Mouse (Mus musculus) adrenal gland (tissue): ENCODE data around the gene Klrb1c.
"Not testable (repeated sequence)": the region's sequence is repeated elsewhere in the genome, so short reads cannot be mapped to it uniquely, and the experiment has no call there.

ENCODE experiments used
- intact Hi-C: fragments of 180-260 bp; cut with DNase I; formaldehyde crosslinking; loops from one replicate; pipeline ENCODE4 v1.15.1; 2025

The Klrb1c gene

DNA sequence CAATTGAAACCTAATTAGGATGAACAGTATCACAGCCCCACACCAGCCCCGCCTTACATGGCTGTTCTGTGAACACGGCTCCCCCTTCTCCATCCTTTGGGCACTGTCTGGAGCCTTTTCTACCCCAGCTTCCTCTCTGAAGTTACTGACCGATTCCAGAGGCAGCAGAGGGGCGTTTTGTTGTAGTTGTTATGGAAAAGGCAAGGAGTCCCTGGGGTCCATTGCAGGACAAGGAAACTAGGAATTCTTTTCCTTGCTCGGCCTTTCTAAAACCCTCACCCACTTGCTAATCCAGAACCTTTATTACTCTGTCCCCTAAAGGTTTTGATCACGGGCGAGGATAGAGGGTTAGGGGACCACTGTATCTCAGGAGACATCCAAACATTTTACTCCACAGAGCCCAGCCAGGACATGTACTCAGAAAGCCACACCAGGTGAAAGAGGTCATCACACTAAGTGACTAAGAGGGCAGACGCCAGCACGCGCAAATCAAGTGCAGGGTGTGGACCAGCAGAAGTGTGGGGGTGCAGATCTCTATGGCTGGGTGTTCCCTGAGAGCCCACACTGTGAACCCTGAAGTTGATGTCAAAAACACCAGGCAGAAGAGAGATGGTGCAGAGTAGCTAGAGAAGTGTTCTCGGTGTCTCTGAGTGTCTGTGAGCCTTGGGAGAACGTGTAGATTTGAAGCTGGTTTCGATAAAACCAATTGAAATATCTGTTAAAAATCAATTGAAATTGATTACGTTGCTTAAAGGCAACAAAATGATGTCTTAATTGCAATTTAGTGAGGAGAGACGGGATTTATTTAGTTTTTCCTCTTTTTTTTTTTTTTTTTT lies 9.1 kb upstream of the Klrb1c start:
- intact Hi-C loops: loop anchor here (1.0 kb wide), 1 partner anchor 38 kb away; no protein-coding TSS in a partner anchor

GRCm38 (mm10) chr6:128797185-128797905 lies 8.3 kb upstream of the Klrb1c start:
- intact Hi-C loops: no loop called here

DNA sequence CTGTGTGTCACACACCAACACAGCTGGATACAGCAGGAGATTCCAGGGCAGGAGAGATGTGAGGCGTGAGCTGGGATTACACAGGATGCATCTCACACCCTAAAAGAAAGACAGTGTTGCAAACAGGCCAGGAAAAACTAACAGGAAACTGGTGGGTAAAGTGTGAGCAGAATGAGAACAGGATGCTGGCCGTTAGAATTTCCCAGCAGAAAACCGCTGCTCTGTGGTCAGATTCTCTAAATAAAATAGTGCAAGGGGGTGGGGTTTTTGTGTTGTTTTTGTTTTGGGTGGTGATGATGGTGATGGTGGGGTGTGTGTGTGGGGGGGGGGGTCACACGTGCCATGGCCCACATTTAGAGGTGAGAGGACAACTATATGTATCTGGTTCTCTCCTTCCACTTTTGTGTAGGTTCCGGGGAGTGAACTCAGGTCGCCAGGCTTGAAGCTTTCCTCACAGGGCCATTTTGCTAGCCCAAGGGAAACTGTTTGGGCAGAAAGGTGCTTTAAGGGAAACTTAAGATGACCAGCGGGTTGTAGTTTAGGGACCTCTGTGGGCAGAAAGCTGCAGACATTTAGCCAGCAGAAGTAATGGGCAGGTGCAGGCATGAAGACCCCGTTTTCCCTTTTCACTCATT lies 7.4 kb upstream of the Klrb1c start:
- intact Hi-C loops: no loop called here

DNA sequence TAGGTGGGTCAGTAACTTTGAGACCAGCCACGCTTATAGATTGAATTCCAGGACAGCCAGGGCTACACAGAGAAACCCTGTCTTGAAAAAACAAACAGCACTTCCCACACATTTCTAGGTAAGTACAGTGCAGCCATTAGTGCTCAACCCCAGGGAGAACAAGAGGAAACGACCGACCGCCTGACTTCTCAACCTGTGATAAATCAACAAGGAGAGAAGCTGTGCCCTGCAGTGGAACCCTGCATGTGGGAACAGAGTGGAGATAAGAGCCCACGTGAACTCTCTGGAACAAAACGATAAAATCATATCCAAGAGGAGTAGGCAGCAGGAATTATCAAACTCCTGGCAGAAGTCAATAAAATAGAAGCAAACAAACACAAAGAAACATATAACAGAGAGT lies 4.7 kb upstream of the Klrb1c start:
- intact Hi-C loops: no loop called here

DNA sequence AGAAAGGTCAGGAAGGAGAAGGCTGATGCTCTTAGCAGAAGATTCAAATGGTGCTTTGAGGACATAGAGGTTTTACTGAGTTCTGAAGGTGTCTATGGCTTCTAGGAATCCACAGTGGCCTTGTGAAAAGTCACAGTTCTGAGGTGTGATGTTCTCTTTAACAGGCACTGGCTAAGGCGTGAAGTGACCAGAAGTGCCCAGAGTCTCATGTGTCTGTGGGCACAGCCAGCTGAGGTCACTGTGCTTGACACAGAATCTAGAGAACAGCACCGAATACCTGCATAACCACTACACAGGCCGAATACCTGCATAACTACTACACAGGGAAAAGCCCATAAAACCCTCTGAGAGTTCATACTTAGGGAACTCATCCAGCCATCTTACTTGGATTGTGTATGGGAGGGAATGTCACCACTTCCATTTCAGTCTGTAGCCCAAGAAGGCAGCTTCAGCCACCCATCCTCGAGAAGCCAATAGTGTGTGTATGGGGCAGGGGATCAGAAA lies 1.5 kb upstream of the Klrb1c start:
- intact Hi-C loops: loop anchor here (2.0 kb wide), 1 partner anchor 164 kb away; no protein-coding TSS in a partner anchor

DNA sequence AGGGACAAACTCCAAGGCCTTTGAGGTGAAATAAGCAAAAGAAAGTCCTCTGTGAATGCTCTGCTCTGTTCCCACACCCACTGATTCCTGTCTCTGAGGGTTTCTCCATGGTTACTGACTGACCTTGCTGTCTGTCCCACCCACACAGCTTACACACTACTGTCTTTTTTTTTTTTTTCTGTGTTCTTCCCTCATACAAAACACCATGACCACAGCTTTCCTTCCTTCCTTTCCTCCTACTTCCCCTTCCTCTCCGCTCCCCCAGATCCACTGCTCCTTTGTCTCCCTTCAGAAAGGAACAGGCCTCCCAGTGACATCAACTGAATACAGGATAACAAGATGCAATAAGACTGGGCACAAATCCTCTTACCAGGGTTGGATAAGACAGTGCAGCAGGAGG lies 498 bp downstream of the Klrb1c start:
- intact Hi-C loops: no loop called here

DNA sequence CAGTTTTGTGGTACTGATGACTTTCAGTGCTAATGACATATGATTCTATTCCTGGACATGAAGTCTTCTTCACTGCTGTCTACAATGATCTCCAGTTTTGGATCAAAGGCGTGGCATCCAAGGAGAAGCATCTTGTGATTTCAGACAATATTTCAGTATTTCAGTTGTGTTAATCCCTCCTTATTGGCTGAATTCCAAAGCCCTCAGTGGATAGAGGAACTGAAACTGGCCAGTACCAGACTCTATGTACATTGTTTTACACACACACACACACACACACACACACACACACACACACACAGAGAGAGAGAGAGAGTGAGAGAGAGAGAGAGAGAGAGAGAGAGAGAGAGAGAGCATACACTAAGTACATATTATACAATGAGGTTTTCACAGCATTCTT lies 2.6 kb downstream of the Klrb1c start:
- intact Hi-C loops: not testable (repeated sequence)

- intact Hi-C loops: no loop called here
Observed at GRCm38 (mm10) chr6:128769481-128770253, 19.3 kb downstream of the Klrb1c start.

DNA sequence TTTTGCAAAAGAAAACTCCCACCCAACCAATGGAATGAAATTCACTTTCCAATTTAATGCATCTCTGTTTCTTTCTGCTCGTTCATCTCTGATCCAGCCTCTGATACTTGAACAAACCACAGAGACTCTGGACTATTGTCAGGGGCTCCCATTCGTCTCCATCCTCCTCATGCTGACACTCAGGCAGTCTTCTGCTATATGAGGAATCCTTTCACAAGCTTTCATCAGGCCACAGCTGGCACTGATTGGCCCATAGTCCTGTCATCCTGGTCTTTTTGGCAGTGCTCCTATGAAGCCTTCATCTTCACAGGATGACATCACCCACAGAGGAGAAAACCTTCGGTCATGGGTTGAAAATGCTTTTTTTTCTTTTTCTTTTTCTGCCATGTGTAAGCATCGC lies 21.0 kb downstream of the Klrb1c start:
- intact Hi-C loops: no loop called here

GRCm38 (mm10) chr6:128766486-128767254 lies 22.3 kb downstream of the Klrb1c start:
- intact Hi-C loops: not testable (repeated sequence)

DNA sequence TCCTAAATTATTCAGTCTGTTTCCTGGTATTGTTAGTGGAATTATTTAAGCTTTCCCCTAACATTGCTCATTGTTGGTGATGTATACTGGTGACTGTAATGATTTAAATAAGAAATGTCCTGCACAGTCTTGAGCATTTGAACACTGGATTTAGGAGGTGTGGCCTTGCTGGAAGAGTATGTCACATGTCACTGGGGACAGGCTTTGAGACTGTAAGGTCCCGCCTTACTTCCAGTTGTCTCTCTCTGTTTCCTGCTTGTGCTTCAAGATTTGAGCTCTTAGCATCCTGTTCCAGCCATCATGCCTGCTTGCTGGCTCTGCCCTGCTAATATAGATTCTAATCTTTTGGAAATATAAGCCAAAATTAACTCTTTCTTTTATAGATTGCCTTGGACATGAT lies 23.8 kb downstream of the Klrb1c start:
- intact Hi-C loops: no loop called here

GRCm38 (mm10) chr6:128764598-128764997 lies 24.4 kb downstream of the Klrb1c start:
- intact Hi-C loops: no loop called here

GRCm38 (mm10) chr6:128763736-128764523 lies 25.1 kb downstream of the Klrb1c start:
- intact Hi-C loops: no loop called here

- intact Hi-C loops: not testable (repeated sequence)
Observed at GRCm38 (mm10) chr6:128762892-128763670, 25.9 kb downstream of the Klrb1c start.

DNA sequence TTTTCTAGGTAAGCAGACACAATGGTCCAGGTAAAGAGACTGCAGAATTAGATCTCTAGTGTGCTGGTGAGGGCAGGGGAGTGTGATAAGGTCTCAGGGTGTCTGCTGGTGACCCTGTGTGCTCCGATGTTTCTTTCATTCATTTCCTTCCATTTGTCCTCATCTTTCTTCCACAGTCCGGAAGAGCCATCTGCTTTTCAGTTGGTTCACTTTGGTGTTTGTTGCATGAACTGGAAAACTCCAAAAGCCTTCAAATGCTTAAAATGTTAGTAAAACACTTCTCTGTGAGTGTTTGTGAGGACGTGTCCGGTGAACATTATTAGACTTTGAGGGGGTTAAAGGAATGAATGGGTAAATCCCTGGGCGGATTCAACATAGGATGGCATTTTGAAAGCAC lies 27.9 kb downstream of the Klrb1c start:
- intact Hi-C loops: loop anchor here (2.0 kb wide), 1 partner anchor 78 kb away; no protein-coding TSS in a partner anchor

- intact Hi-C loops: loop anchor here (1.0 to 2.0 kb wide), 2 partner anchors 38 to 78 kb away; no protein-coding TSS in a partner anchor
Observed at GRCm38 (mm10) chr6:128760416-128761143, 28.4 kb downstream of the Klrb1c start.

DNA sequence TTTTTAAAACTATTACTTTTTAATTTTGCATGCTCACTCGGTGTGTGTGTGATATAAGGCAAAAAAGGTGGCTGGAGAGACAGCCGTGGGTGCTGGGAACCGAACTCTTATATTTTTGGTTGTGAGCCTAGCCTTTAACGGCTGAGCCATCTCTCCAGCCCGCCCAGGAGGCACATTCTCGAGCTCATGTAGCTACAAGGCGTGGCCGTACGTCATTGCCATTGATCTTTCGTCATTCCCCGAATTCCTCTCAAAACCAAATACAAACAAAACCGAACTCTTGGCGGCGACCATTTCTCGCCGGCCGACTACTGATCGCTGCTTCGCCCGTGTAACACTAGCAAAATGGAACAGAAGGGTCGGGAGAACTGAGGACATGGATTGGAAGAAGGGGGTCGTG lies 29.0 kb downstream of the Klrb1c start:
- intact Hi-C loops: loop anchor here (1.0 to 2.0 kb wide), 2 partner anchors 38 to 79 kb away; no protein-coding TSS in a partner anchor
